Mouse (Mus musculus): Measurements from ENCODE around the gene Cmbl. TPM values are rescaled to one million over a fixed set of nuclear protein-coding genes. Genes with fewer than 3 reads are reported as not detected.

Cmbl gene
- 33.6 TPM for polyA plus RNA-seq (2015; fragmentation: Illumina TruSeq; extraction: RNeasy Lipid Tissue Mini Kit (QIAGEN cat#74804); ENCODE audit: low read depth, low replicate concordance)

GRCm38 (mm10) chr15:31565184-31565583 is at the start of gene Cmbl:
TSS of gene Cmbl (plus strand) at chr15:31565389.

GRCm38 (mm10) chr15:31530659-31531445 is 34.3 kb upstream of the Cmbl start, which contains the start of gene March6:
TSS of gene March6 (minus strand) at chr15:31531053.

GRCm38 (mm10) chr15:31601646-31602374 is 36.6 kb downstream of the Cmbl start, which contains the start of the genes Cct5 and Fam173b:
TSS of gene Cct5 (minus strand) at chr15:31601804.
TSS of gene Fam173b (plus strand) at chr15:31601852.

Other genes with a start within 250 kb of the Cmbl start
- gene Ankrd33b, start 197.7 kb upstream of the Cmbl start, polyA plus RNA-seq (2015; fragmentation: Illumina TruSeq; extraction: RNeasy Lipid Tissue Mini Kit (QIAGEN cat#74804); ENCODE audit: low read depth, low replicate concordance) = 29.0 TPM
- 1.4 TPM for gene Ropn1l, start 111.7 kb upstream of the Cmbl start, polyA plus RNA-seq (2015; fragmentation: Illumina TruSeq; extraction: RNeasy Lipid Tissue Mini Kit (QIAGEN cat#74804); ENCODE audit: low read depth, low replicate concordance)
- gene March6, start 34.3 kb upstream of the Cmbl start, polyA plus RNA-seq (2015; fragmentation: Illumina TruSeq; extraction: RNeasy Lipid Tissue Mini Kit (QIAGEN cat#74804); ENCODE audit: low read depth, low replicate concordance) = 108 TPM
- gene Cct5, start 36.4 kb downstream of the Cmbl start, polyA plus RNA-seq (2015; fragmentation: Illumina TruSeq; extraction: RNeasy Lipid Tissue Mini Kit (QIAGEN cat#74804); ENCODE audit: low read depth, low replicate concordance) = 240 TPM
- gene Fam173b, start 36.5 kb downstream of the Cmbl start, polyA plus RNA-seq (2015; fragmentation: Illumina TruSeq; extraction: RNeasy Lipid Tissue Mini Kit (QIAGEN cat#74804); ENCODE audit: low read depth, low replicate concordance) = 13.7 TPM

Measured in brain, adult 10 weeks (tissue).